Mouse (Mus musculus): ENCODE measurements around the gene Fam57a.

GRCm38 (mm10) chr11:76247239-76247638 is 67.8 kb downstream of the Fam57a start:
- no peak for TF ChIP-seq POLR2A (IDR thresholded peaks at IDR 0.05; ENCODE audit: low read depth, low read length)
- TF ChIP-seq CTCF (IDR thresholded peaks at IDR 0.05; ENCODE audit: borderline replicate concordance, insufficient read depth, low read length), result no peak
